Mouse (Mus musculus): ENCODE measurements around the gene Fam189b. TPM values are rescaled to one million over a fixed set of nuclear protein-coding genes. Genes with fewer than 3 reads are reported as not detected.
"Not testable (repeated sequence)": the region's sequence is repeated elsewhere in the genome, so short reads cannot be mapped to it uniquely, and the experiment has no call there.

Gene Fam189b
- total RNA-seq (2021), result 10 to 100 TPM; 13.4 to 16.4 TPM
- long read RNA-seq, experiment 1, partial matches to known transcripts, result 37 of 38 reads
- long read RNA-seq, experiment 1, other reads (novel, unspliced or antisense), result 0 of 38 reads
- long read RNA-seq, experiment 2, transcript Fam189b-201 (12 exons, 3,083 nt), result major isoform, 5 of 30 reads
- long read RNA-seq, experiment 2, partial matches to known transcripts, result 23 of 30 reads
- long read RNA-seq, experiment 2, other reads (novel, unspliced or antisense), result 1 of 30 reads

DNA sequence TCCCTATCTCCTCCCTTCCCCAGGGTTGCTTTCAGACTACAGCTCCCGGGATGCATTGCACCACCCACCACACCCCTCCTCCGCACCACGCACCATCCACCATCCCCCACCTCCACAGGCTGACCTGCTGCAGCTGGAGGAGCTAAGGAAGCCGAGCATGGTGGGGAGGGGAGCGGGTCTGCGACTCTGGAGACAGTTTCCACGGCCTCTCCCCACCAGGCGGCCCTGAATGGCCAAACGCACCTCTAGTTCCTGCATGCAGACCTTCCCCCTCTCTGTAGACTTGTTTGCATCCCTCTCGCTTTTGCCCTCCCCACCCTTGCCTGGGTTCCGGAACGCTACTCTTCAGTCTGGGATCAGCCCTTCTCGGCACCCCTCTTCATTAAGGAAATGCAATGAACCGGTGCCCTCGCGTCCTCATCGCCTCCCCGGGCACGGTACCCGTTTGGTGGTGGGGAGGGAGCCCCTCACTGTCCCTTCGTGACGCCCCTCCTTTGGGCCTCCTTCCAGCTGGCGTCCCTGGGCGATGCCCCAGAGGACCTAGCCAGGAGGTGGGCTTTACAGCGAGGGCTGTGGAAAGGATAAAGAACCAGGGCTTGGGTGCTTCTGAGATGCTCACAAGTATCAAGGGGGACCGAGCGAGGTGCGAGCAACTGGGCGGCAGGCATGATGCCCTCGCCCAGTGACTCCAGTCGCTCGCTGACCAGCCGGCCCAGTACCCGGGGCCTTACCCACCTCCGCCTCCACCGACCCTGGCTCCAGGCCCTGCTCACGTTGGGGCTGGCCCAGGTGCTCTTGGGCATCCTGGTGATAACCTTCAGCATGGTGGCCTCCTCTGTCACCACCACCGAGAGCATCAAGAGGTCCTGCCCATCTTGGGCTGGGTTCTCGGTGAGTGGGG lies at the start of gene Fam189b:
TSS of gene Fam189b (plus strand) at position 86 of the 901 bp plus-strand sequence.
- peak; percentile 86 for DNase-seq

GRCm38 (mm10) chr3:89133752-89134151 lies 49.2 kb upstream of the Fam189b start:
- DNase-seq, result no peak

DNA sequence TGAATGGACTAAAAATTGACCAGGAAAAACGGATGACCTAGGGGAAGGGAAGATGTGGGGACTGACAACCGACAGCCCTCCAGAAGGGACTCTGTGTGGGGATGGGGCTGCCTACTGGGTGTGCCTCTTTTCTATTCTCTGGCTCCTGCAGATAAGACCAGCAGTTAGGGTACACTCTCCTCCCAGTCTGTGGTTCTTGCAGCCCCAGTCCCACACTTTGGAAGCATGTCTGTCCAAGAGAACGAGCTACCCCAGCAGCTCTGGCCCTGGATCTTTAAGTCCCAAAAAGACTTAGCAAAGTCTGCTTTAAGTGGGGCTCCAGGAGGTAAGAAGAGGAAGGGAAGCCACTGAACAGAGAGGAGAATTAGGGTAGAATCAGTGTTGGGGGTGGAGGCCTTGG lies 47.0 kb upstream of the Fam189b start, which contains the start of gene Pklr:
TSS of gene Pklr (plus strand) at position 185 of the 400 bp plus-strand sequence.
- DNase-seq, result no peak

GRCm38 (mm10) chr3:89136365-89136764 lies 46.6 kb upstream of the Fam189b start:
- no peak for DNase-seq

GRCm38 (mm10) chr3:89144821-89145220 lies 38.1 kb upstream of the Fam189b start:
- DNase-seq, result no peak

DNA sequence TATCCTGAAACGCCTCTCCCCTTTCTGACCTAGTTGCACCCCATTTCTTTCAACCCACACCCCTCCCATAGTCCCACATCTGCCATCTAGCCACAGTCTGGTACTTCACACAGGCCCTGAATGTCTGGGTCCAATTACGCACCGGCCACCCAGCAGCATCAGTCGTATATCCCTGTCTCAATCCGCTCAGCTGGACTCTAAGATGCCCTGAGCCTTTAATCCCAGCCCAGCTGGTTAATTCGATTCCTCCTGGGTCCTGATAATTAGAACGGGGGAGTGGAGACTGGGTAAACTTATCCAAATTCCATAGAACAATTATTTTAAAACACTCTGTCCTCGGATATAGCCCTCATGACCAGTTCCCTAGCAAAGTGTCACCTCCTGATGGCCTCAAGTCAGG lies 37.4 kb upstream of the Fam189b start:
- no peak for DNase-seq

- no peak for DNase-seq
These were observed 35.6 kb upstream of the Fam189b start for GRCm38 (mm10) chr3:89147101-89147978.

DNA sequence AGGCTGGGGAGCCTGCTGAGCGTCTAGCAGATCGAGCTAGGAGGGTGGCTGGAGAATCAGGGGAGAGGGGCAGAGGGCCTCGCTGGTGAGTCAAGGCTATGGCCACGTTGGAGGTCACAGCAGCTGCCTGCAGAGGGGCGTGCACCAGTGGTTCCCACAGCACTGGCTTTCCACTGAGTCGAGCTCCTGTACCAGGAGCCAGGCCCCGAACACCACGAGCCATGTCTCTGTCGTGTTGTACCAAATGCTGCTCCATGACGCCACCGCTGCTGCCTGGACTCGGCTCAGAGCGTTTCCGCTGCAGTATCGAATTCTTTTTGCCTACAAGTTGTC lies 35.0 kb upstream of the Fam189b start:
- DNase-seq, result no peak

DNA sequence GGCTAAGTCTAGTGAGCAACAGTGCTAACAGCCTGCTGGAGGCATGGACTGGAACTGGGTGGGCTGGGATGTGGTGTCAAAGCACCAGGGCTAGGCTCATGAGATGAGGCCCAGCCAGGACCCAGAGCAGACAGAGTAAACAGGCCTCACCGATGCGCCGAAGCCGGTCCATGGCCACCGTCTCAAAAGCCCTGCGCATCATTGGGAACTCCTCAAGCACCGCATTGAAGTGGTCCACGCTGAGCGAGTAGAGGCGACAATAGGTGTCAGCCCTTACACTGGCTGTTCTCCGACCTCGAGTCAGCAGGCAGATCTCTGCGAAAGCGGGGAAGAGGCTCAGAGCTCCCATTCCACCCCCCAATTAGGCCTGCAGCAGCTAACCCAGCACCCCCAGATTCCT lies 34.4 kb upstream of the Fam189b start:
- DNase-seq, result no peak

- no peak for DNase-seq
These were observed 30.7 kb upstream of the Fam189b start for GRCm38 (mm10) chr3:89152084-89152835.

- no peak for DNase-seq
These were observed 26.0 kb upstream of the Fam189b start for GRCm38 (mm10) chr3:89156951-89157350.

DNA sequence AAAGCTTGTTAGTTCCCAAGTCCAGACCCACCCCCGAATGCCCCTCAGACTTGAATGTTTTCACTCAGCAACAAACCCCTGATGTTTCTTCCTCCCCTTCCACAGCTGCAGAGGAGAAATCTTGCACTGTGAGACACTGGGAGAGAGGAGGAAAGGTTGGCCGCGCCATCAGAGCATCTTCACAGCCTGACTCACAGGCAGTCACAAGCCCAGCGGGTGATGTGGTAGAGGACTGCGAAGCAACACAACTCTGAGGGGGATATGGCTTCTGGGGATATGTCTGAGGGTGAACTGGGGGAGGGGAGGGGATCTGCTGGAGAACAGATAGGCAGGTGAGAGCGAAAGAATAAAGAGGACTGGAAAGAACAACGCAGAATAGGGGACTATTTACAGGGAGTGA lies 24.3 kb upstream of the Fam189b start:
- no peak for DNase-seq

GRCm38 (mm10) chr3:89159211-89159610 lies 23.7 kb upstream of the Fam189b start:
- DNase-seq, result no peak

DNA sequence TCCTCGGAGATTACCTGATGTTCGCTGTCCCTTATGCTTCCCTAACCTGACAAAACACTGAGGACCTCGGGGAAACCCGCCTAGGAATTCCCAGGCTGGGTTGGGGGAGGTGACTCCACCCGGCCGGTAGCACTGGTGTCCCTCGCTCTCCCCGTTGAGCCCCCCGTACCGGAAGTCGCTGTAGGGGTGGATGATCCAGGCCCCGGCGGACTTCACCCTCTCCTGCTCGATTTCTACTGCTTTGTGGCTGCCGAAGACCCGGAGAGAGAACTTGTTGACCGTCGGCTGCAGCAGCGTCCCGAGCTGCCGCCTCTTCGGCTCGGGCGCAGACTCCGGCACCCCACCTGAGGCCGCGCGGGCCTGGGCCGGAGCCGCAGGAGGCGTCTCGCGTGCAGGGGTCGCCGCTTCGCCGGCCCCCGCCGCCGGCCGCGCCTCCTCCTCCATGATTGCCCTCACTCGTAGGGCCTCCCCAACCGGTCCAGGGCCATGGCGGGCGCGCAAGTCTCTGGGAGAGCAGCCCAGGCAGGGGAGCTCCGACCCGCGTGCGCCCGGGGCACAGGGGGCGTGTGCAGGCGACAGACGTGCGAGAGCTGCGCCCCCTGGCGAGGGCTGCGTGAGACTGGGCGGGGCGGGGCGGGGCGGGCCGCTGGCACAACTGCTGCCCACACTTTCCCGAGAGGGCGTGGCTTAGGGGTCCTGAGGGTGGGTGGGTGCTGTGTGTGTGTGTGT lies 23.2 kb upstream of the Fam189b start, which contains the start of gene Hcn3:
TSS of gene Hcn3 (minus strand) at position 581 of the 729 bp plus-strand sequence.
- DNase-seq, result peak; percentile 44

- not testable (repeated sequence) for DNase-seq
These were observed 21.7 kb upstream of the Fam189b start for GRCm38 (mm10) chr3:89161207-89161606.

DNA sequence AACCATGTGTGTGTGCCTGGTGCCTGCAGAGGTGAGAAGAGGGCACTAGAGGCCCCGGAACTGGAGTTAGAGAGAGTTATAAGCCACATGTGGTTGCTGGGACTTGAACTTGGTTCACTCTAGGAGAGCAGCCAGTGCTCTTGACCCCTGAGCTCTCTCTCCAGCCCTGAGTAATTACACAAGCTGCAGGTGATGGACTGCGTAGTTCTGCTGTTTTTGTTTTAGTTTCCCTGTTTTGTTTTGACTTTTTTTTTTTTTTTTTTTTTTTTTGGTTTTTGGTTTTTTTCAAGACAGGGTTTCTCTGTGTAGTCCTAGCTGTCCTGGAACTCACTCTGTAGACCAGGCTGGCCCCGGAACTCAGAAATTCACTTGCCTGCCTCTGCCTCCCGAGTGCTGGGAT lies 21.2 kb upstream of the Fam189b start:
- no peak for DNase-seq

DNA sequence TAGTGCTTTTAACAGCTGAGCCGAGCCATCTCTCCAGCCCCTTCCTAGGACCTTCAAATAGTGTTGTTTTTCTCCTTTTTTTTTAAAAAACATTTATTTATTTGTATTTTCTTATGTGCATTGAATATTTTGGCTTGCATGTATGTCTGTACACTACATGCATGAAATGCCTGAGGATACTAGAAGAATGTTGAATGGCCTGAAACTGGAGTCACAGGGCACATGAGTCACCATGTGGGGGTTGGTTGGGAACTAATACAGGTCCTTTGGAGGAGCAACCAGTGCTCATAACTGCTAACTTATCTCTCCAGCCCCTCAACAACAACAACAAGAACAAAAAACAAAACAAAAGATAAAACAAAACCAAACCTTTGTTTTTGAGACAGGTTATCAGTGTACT lies 19.8 kb upstream of the Fam189b start:
- DNase-seq, result no peak

GRCm38 (mm10) chr3:89163643-89164245 lies 19.2 kb upstream of the Fam189b start:
- no peak for DNase-seq

DNA sequence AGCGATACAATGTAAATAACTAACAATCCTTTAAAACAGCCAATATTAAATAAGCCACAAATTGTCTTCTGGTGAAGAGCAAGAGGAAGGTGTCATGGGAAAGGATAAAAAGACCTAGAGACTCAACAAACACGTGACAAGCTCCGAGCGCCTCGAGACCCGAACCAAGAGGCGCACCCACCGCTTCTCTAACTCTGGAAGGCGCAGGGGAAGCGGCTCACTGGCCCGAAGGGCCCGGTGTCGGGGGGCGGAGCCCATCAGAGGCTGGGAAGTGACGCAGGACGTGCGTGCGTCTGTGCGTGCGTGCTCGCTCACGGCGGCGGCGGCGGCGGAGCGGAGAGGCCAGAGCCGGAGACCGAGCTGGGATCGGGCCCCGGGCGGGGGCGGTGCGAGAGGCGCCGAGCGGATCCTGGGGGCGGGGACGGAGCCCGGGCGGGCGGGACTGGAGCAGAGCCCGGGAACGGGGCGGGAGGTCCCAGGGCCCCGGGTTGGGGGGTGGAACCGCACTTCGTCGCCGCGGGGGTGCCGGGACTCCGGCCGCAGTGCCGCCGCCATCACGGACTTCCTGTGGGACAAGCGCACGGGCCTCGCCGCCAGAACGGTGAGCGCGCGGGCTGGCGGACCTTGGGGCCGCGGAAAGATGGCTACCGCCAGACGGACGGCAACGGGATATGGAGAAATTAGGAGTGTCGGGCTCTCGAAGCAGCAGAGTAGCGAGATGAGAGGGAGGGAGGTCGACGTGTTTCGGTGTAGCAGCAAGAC lies 18.3 kb upstream of the Fam189b start, which contains the start of gene Clk2:
TSS of gene Clk2 (plus strand) at position 290 of the 762 bp plus-strand sequence.
- DNase-seq, result peak; percentile 95
